Mouse (Mus musculus) forebrain, embryonic 12.5 days (tissue): ENCODE data around the gene Os9. TPM values are rescaled to one million over a fixed set of nuclear protein-coding genes. Genes with fewer than 3 reads are reported as not detected.
"Not testable (repeated sequence)": the region's sequence is repeated elsewhere in the genome, so short reads cannot be mapped to it uniquely, and the experiment has no call there.

Experiments used
- ATAC-seq: fragments of 200-750 bp; cut with Nextera tagmentation; 2 replicates; pipeline ENCODE4 v1.8.0; 2017; ENCODE audit warnings: moderate TSS enrichment; ENCODE audit not compliant: low FRiP score
- H3K27ac ChIP-seq: fragments of 300-500 bp; sonication (generic); 2 replicates; pipeline ENCODE4 v1.5.1; 2016; ENCODE audit warnings: mild to moderate bottlenecking
- H3K27me3 ChIP-seq: fragments of 300-500 bp; sonication (generic); 2 replicates; pipeline ENCODE4 v1.6.1; 2016; ENCODE audit warnings: mild to moderate bottlenecking
- H3K36me3 ChIP-seq: fragments of 300-500 bp; sonication (generic); replicated peaks from 2 replicates; pipeline ENCODE4 v1.6.1; 2016; ENCODE audit warnings: mild to moderate bottlenecking
- H3K4me1 ChIP-seq: fragments of 300-500 bp; sonication (generic); 2 replicates; pipeline ENCODE4 v1.6.1; 2016
- H3K4me2 ChIP-seq: fragments of 300-500 bp; sonication (generic); 2 replicates; pipeline ENCODE4 v1.6.1; 2016; ENCODE audit warnings: mild to moderate bottlenecking, moderate library complexity
- H3K4me3 ChIP-seq: fragments of 300-500 bp; sonication (generic); replicated peaks from 2 replicates; pipeline ENCODE4 v1.5.1; 2016; ENCODE audit warnings: mild to moderate bottlenecking
- H3K9ac ChIP-seq: fragments of 300-500 bp; sonication (generic); 2 replicates; pipeline ENCODE4 v1.6.1; 2016; ENCODE audit warnings: mild to moderate bottlenecking
- H3K9me3 ChIP-seq: fragments of 300-500 bp; sonication (generic); 2 replicates; pipeline ENCODE4 v1.6.1; 2016
- WGBS: fragments of 180-500 bp; shearing (Covaris S2); methylation state at CpG from one replicate; pipeline ENCODE4 v1.1.7; 2016; 5-methylcytosine and 5-hydroxymethylcytosine counted together
- polyA plus RNA-seq: library from polyadenylated mRNA; unstranded; fragments of >200 nt; fragmentation: Nextera tagmentation; extraction: Ambion mirVana; gene quantifications from 2 replicates; pipeline ENCODE4 v1.2.1, GENCODE M21; 2016

Gene Os9
- 86.1 and 90.2 TPM in 2 replicates for polyA plus RNA-seq

GRCm38 (mm10) chr10:127121066-127121477 lies at the start of gene Os9:
Gene Os9 (minus strand): TSS chr10:127121131.
- peak; percentile 97 for ATAC-seq
- Histone ChIP-seq H3K4me1 (peaks cover 16% of the 10 kb centered on the region), H3K4me2 (peak within 1 kb of the TSS; percentile 90), H3K36me3 (peaks cover 32% of the 10 kb centered on the region), H3K27ac (no peak within 1 kb of the TSS), H3K9me3 (no peaks in the 10 kb centered on the region), H3K27me3 (no peaks in the 10 kb centered on the region), H3K4me3 (peak within 1 kb of the TSS; percentile 84), H3K9ac (peak within 1 kb of the TSS; percentile 78)
- 1% methylated on average over 19 of the region's 19 CpGs for WGBS

- Histone ChIP-seq H3K4me1 (peaks cover 34% of the 10 kb centered on the region), H3K27me3 (peaks cover 80% of the 10 kb centered on the region), H3K27ac (no peak overlapping the region), H3K36me3 (no peaks in the 10 kb centered on the region), H3K9me3 (no peaks in the 10 kb centered on the region), H3K4me2 (peak overlapping the region; percentile 59), H3K4me3 (peak overlapping the region; percentile 34), H3K9ac (no peak overlapping the region)
- 2% methylated on average over 22 of the region's 22 CpGs for WGBS
- no peak for ATAC-seq
Measured at GRCm38 (mm10) chr10:127170002-127170401, 49.1 kb upstream of the Os9 start.

GRCm38 (mm10) chr10:127167614-127168192 lies 46.8 kb upstream of the Os9 start:
- Histone ChIP-seq H3K9ac (no peak overlapping the region), H3K4me3 (no peak overlapping the region), H3K27ac (no peak overlapping the region), H3K36me3 (no peaks in the 10 kb centered on the region), H3K4me1 (peaks cover 38% of the 10 kb centered on the region), H3K27me3 (peaks cover 87% of the 10 kb centered on the region), H3K9me3 (no peaks in the 10 kb centered on the region), H3K4me2 (no peak overlapping the region)
- ATAC-seq: no peak
- 63% methylated on average over 10 of the region's 10 CpGs for WGBS

GRCm38 (mm10) chr10:127166771-127167613 lies 46.1 kb upstream of the Os9 start:
- WGBS: 27% methylated on average over 15 of the region's 15 CpGs
- ATAC-seq: no peak

GRCm38 (mm10) chr10:127166404-127166715 lies 45.4 kb upstream of the Os9 start:
- H3K36me3 ChIP-seq: no peaks in the 10 kb centered on the region
- no peak; the same call in 1 of the 2 replicates for ATAC-seq
- peaks cover 38% of the 10 kb centered on the region for H3K4me1 ChIP-seq
- peak overlapping the region; percentile 99 for H3K4me2 ChIP-seq
- 0 out of 2 replicates have a peak overlapping the region, but pooled peaks have one; percentile 57 for H3K27ac ChIP-seq
- peak overlapping the region; percentile 63 for H3K4me3 ChIP-seq
- H3K27me3 ChIP-seq: peaks cover 77% of the 10 kb centered on the region
- H3K9me3 ChIP-seq: no peaks in the 10 kb centered on the region
- peak overlapping the region; percentile 80 for H3K9ac ChIP-seq
- 2% methylated on average over 11 of the region's 11 CpGs for WGBS

More at GRCm38 (mm10) chr10:127166771-127167613, 46.1 kb upstream of the Os9 start:
- Histone ChIP-seq H3K27ac (no peak overlapping the region), H3K36me3 (no peaks in the 10 kb centered on the region), H3K4me2 (peak overlapping the region; percentile 99), H3K9ac (0 out of 2 replicates have a peak overlapping the region, but pooled peaks have one; percentile 12), H3K4me1 (peaks cover 38% of the 10 kb centered on the region), H3K9me3 (no peaks in the 10 kb centered on the region), H3K4me3 (peak overlapping the region; percentile 63), H3K27me3 (peaks cover 83% of the 10 kb centered on the region)

- peak overlapping the region; percentile 80 for H3K9ac ChIP-seq
- no peaks in the 10 kb centered on the region for H3K9me3 ChIP-seq
- under 1% methylated on average over 56 of the region's 56 CpGs for WGBS
- H3K27ac ChIP-seq: peak overlapping the region; percentile 57
- H3K4me1 ChIP-seq: peaks cover 34% of the 10 kb centered on the region
- peak overlapping the region; percentile 63 for H3K4me3 ChIP-seq
- ATAC-seq: peak; percentile 53
- H3K27me3 ChIP-seq: peaks cover 72% of the 10 kb centered on the region
- no peaks in the 10 kb centered on the region for H3K36me3 ChIP-seq
- peak overlapping the region; percentile 99 for H3K4me2 ChIP-seq
Measured at GRCm38 (mm10) chr10:127165654-127166403, 44.9 kb upstream of the Os9 start.

GRCm38 (mm10) chr10:127165354-127165653 lies 44.4 kb upstream of the Os9 start:
- Histone ChIP-seq H3K4me1 (peaks cover 29% of the 10 kb centered on the region), H3K27ac (peak overlapping the region; percentile 57), H3K36me3 (no peaks in the 10 kb centered on the region), H3K9me3 (no peaks in the 10 kb centered on the region), H3K4me3 (peak overlapping the region; percentile 63), H3K4me2 (peak overlapping the region; percentile 99), H3K27me3 (peaks cover 66% of the 10 kb centered on the region), H3K9ac (peak overlapping the region; percentile 80)
- WGBS: under 1% methylated on average over 42 of the region's 42 CpGs
- ATAC-seq: peak; percentile 72

GRCm38 (mm10) chr10:127164631-127165353 lies 43.9 kb upstream of the Os9 start, which contains the start of gene B4galnt1:
Gene B4galnt1 (plus strand): TSS chr10:127165225.
- H3K36me3 ChIP-seq: no peaks in the 10 kb centered on the region
- H3K9ac ChIP-seq: peak within 1 kb of the TSS; percentile 80
- H3K4me3 ChIP-seq: peak within 1 kb of the TSS; percentile 63
- 2% methylated on average over 52 of the region's 52 CpGs for WGBS
- ATAC-seq: peak; percentile 89
- H3K27me3 ChIP-seq: peaks cover 61% of the 10 kb centered on the region
- H3K27ac ChIP-seq: peak within 1 kb of the TSS; percentile 57
- H3K4me1 ChIP-seq: peaks cover 24% of the 10 kb centered on the region
- no peaks in the 10 kb centered on the region for H3K9me3 ChIP-seq
- H3K4me2 ChIP-seq: peak within 1 kb of the TSS; percentile 99

- WGBS: 94% methylated on average over 4 of the region's 4 CpGs
- Histone ChIP-seq H3K27me3 (peaks cover 55% of the 10 kb centered on the region), H3K36me3 (no peaks in the 10 kb centered on the region), H3K27ac (no peak overlapping the region), H3K4me1 (peaks cover 22% of the 10 kb centered on the region), H3K9me3 (no peaks in the 10 kb centered on the region), H3K4me2 (no peak overlapping the region), H3K4me3 (no peak overlapping the region), H3K9ac (peak overlapping the region; percentile 80; the same call in 1 of the 2 replicates)
- no peak for ATAC-seq
Measured at GRCm38 (mm10) chr10:127164190-127164589, 43.3 kb upstream of the Os9 start.

GRCm38 (mm10) chr10:127162771-127163261 lies 41.9 kb upstream of the Os9 start:
- not testable (repeated sequence) for H3K36me3 ChIP-seq, H3K9me3 ChIP-seq

GRCm38 (mm10) chr10:127160728-127161127 lies 39.8 kb upstream of the Os9 start:
- Histone ChIP-seq H3K4me1 (peaks cover 10% of the 10 kb centered on the region; the same call in 1 of the 2 replicates), H3K36me3 (no peaks in the 10 kb centered on the region), H3K4me2 (no peak overlapping the region), H3K9ac (no peak overlapping the region), H3K27me3 (peaks cover 21% of the 10 kb centered on the region), H3K27ac (no peak overlapping the region), H3K4me3 (no peak overlapping the region), H3K9me3 (no peaks in the 10 kb centered on the region)
- 68% methylated on average over 3 of the region's 3 CpGs for WGBS
- ATAC-seq: no peak

More at GRCm38 (mm10) chr10:127162771-127163261, 41.9 kb upstream of the Os9 start:
- WGBS: 65% methylated on average over 7 of the region's 7 CpGs
- H3K4me3 ChIP-seq, H3K4me2 ChIP-seq, ATAC-seq, H3K27ac ChIP-seq, H3K9ac ChIP-seq: not testable (repeated sequence)
- Histone ChIP-seq H3K4me1 (peaks cover 22% of the 10 kb centered on the region), H3K27me3 (peaks cover 42% of the 10 kb centered on the region)
